In genomic region chr5:137915550-137915949, GRCm38 (mm10) we compare ENCODE assay signal across 20 mouse cellular contexts. TPM values are rescaled to one million over a fixed set of nuclear protein-coding genes. Genes with fewer than 3 reads are reported as not detected.
DNase-seq lines count a peak whose midpoint lies in the region; ATAC-seq and TF ChIP-seq lines count a peak whose summit lies in the region.
"Had no signal": no experiment of that assay in that cellular context is flagged by ENCODE, and none has a peak within 500 bp of the region (broad histone marks: within the 10 kb centered on the region; RNA-seq: fewer than 3 reads in every experiment).

No protein-coding gene starts in this region.

- no peaks in the 10 kb centered on the region for H3K9me3 ChIP-seq in forebrain, embryonic 16.5 days (ENCODE audit: control insufficient read depth, low read length)
- H3K9me3 ChIP-seq: forebrain, embryonic 10.5 days; heart, embryonic 15.5 days; hindbrain, embryonic 13.5 days; intestine, embryonic 15.5 days; limb, embryonic 13.5 days; lung, embryonic 15.5 days; neural tube, embryonic 15.5 days had no signal

- H3K27ac ChIP-seq in liver, adult 2 months (replicated peaks; ENCODE audit: insufficient read depth, low read depth, low read length) = peak overlapping the region; percentile 75
- no peak overlapping the region for H3K27ac ChIP-seq in forebrain, embryonic 16.5 days (ENCODE audit: low read length)
- H3K27ac ChIP-seq: forebrain, embryonic 10.5 days; heart, embryonic 15.5 days; hindbrain, embryonic 13.5 days; intestine, embryonic 15.5 days; limb, embryonic 13.5 days; lung, embryonic 15.5 days; neural tube, embryonic 15.5 days had no signal

- no peak overlapping the region for H3K4me2 ChIP-seq in forebrain, embryonic 16.5 days (ENCODE audit: low read length)
- H3K4me2 ChIP-seq: heart, embryonic 15.5 days; hindbrain, embryonic 13.5 days; intestine, embryonic 15.5 days; limb, embryonic 13.5 days; lung, embryonic 15.5 days; midbrain, embryonic 11.5 days; neural tube, embryonic 15.5 days had no signal

- no peaks in the 10 kb centered on the region for H3K27me3 ChIP-seq in liver, adult 2 months (ENCODE audit: control insufficient read depth, insufficient read depth, low read length)
- H3K27me3 ChIP-seq in forebrain, embryonic 16.5 days (replicated peaks; ENCODE audit: control insufficient read depth, insufficient read depth, low read length) = no peaks in the 10 kb centered on the region
- H3K27me3 ChIP-seq: heart, embryonic 15.5 days; hindbrain, embryonic 13.5 days; intestine, embryonic 15.5 days; lung, embryonic 15.5 days; neural tube, embryonic 15.5 days had no signal

- no peak overlapping the region for H3K4me3 ChIP-seq in liver, adult 2 months (ENCODE audit: insufficient read depth, low read depth, low read length)
- H3K4me3 ChIP-seq in forebrain, embryonic 16.5 days (replicated peaks; ENCODE audit: low read length) = no peak overlapping the region
- H3K4me3 ChIP-seq: forebrain, embryonic 10.5 days; heart, embryonic 15.5 days; hindbrain, embryonic 13.5 days; intestine, embryonic 15.5 days; limb, embryonic 13.5 days; lung, embryonic 15.5 days; neural tube, embryonic 15.5 days had no signal

- peaks cover 22% of the 10 kb centered on the region for H3K4me1 ChIP-seq in liver, adult 2 months (ENCODE audit: control insufficient read depth, insufficient read depth, low read length)
- H3K4me1 ChIP-seq in forebrain, embryonic 16.5 days (replicated peaks; ENCODE audit: control insufficient read depth, insufficient read depth, low read length) = no peaks in the 10 kb centered on the region
- H3K4me1 ChIP-seq: forebrain, embryonic 10.5 days; heart, embryonic 15.5 days; hindbrain, embryonic 13.5 days; intestine, embryonic 15.5 days; limb, embryonic 13.5 days; lung, embryonic 15.5 days; neural tube, embryonic 15.5 days had no signal

- peak; percentile 93 for DNase-seq in liver, adult 2 months (ENCODE audit: extremely low read depth, low read depth, low spot score)
- no peak for DNase-seq in liver
- DNase-seq in cerebellum, adult 8-10 months = peak; percentile 50
- peak; percentile 71 to 76 for DNase-seq in cerebellum, postnatal 14 days
- peak; percentile 69 to 91 for DNase-seq in kidney, postnatal 36 days
- DNase-seq: adrenal gland, adult 8-10 months; layer of hippocampus, adult 9-11 months; spleen, adult 18-20 months; thymus, postnatal 14 days had no signal

- H3K9ac ChIP-seq in liver, adult 2 months (ENCODE audit: low read depth, low read length) = peak overlapping the region; percentile 65
- H3K9ac ChIP-seq in forebrain, embryonic 16.5 days (replicated peaks; ENCODE audit: low read depth, low read length) = no peak overlapping the region
- H3K9ac ChIP-seq: heart, embryonic 15.5 days; hindbrain, embryonic 13.5 days; intestine, embryonic 15.5 days; limb, embryonic 13.5 days; lung, embryonic 15.5 days; neural tube, embryonic 15.5 days had no signal

- no peak for TF ChIP-seq CTCF in liver, adult 2 months (IDR thresholded peaks at IDR 0.05; ENCODE audit: low read depth, low read length)

- peaks cover under 1% of the 10 kb centered on the region; the same call in 1 of the 2 replicates for H3K79me2 ChIP-seq in liver, adult 2 months (ENCODE audit: control insufficient read depth, insufficient read depth, low read length)

- 18% methylated on average over 6 of the region's 6 CpGs for WGBS in liver, adult 2 months
- 80% methylated on average over 6 of the region's 6 CpGs for WGBS in forebrain, embryonic 16.5 days

- no peak for ATAC-seq in erythroid progenitor cell, adult 5-6 weeks (replicated peaks; ENCODE audit: low FRiP score, poor library complexity, severe bottlenecking)
- no peak for ATAC-seq in forebrain, embryonic 16.5 days
- ATAC-seq: intestine, embryonic 15.5 days had no signal

- peaks cover 57% of the 10 kb centered on the region for H3K36me3 ChIP-seq in liver, adult 2 months (ENCODE audit: control insufficient read depth, insufficient read depth, low read length)
- no peaks in the 10 kb centered on the region for H3K36me3 ChIP-seq in forebrain, embryonic 16.5 days (ENCODE audit: control insufficient read depth, insufficient read depth)
- H3K36me3 ChIP-seq: forebrain, embryonic 10.5 days; heart, embryonic 15.5 days; hindbrain, embryonic 13.5 days; intestine, embryonic 15.5 days; limb, embryonic 13.5 days; lung, embryonic 15.5 days; neural tube, embryonic 15.5 days had no signal

- no peak for TF ChIP-seq POLR2A in liver, adult 2 months (IDR thresholded peaks at IDR 0.05; ENCODE audit: extremely low read depth, insufficient read depth, low read length)

RNA-seq across cellular contexts. Expression of gene Cyp3a13, which starts 5.9 kb away (rescaled TPM):
- 141 and 173 TPM in 2 replicates for total RNA-seq in liver, adult 2 months (2014; rRNA removed)
- polyA plus RNA-seq in liver, adult 2 months (2012; rRNA removed) = 22.9 and 28.6 TPM in 2 replicates
- not detected in 2 replicates for total RNA-seq in erythroid progenitor cell, adult 5-6 weeks (2015; ENCODE audit: low replicate concordance)
- not detected in 2 replicates for total RNA-seq in erythroid progenitor cell, adult 5-6 weeks (2017; ENCODE audit: low replicate concordance)
- not detected in 2 replicates for polyA plus RNA-seq in forebrain, embryonic 16.5 days (2015; fragmentation: Nextera tagmentation; extraction: Ambion mirVana)
- polyA plus RNA-seq: embryonic facial prominence, embryonic 11.5 days; forebrain, embryonic 10.5 days; heart, embryonic 15.5 days; hindbrain, embryonic 13.5 days; limb, embryonic 13.5 days; midbrain, embryonic 11.5 days; neural tube, embryonic 15.5 days had no signal

RNA-seq across cellular contexts. Expression of gene Pilrb2, which starts 43.9 kb away (rescaled TPM):
- total RNA-seq in liver, adult 2 months (2014; rRNA removed) = 2.1 and 3.7 TPM in 2 replicates
- 2.2 and 4.4 TPM in 2 replicates for polyA plus RNA-seq in liver, adult 2 months (2012; rRNA removed)
- total RNA-seq in erythroid progenitor cell, adult 5-6 weeks (2015; ENCODE audit: low replicate concordance) = 53.2 and 56.9 TPM in 2 replicates
- 4.0 and 17.1 TPM in 2 replicates for total RNA-seq in erythroid progenitor cell, adult 5-6 weeks (2017; ENCODE audit: low replicate concordance)
- not detected in 2 replicates for polyA plus RNA-seq in forebrain, embryonic 16.5 days (2015; fragmentation: Nextera tagmentation; extraction: Ambion mirVana)
- polyA plus RNA-seq: embryonic facial prominence, embryonic 11.5 days; forebrain, embryonic 10.5 days; hindbrain, embryonic 13.5 days; midbrain, embryonic 11.5 days; neural tube, embryonic 15.5 days had no signal

RNA-seq across cellular contexts. Expression of gene Gjc3, which starts 47.3 kb away (rescaled TPM):
- 0.47 and 0.55 TPM in 2 replicates for total RNA-seq in liver, adult 2 months (2014; rRNA removed)
- 0.18 and 0.44 TPM in 2 replicates for polyA plus RNA-seq in liver, adult 2 months (2012; rRNA removed)
- total RNA-seq in erythroid progenitor cell, adult 5-6 weeks (2015; ENCODE audit: low replicate concordance) = not detected in 2 replicates
- not detected in 2 replicates for total RNA-seq in erythroid progenitor cell, adult 5-6 weeks (2017; ENCODE audit: low replicate concordance)
- 0.06 and 0.33 TPM in 2 replicates for polyA plus RNA-seq in forebrain, embryonic 16.5 days (2015; fragmentation: Nextera tagmentation; extraction: Ambion mirVana)
- polyA plus RNA-seq: embryonic facial prominence, embryonic 11.5 days; forebrain, embryonic 10.5 days; heart, embryonic 15.5 days; midbrain, embryonic 11.5 days had no signal

RNA-seq across cellular contexts. Expression of gene Pilrb1, which starts 57.6 kb away (rescaled TPM):
- 3.2 and 6.1 TPM in 2 replicates for total RNA-seq in liver, adult 2 months (2014; rRNA removed)
- polyA plus RNA-seq in liver, adult 2 months (2012; rRNA removed) = 2.7 and 5.1 TPM in 2 replicates
- total RNA-seq in erythroid progenitor cell, adult 5-6 weeks (2015; ENCODE audit: low replicate concordance) = 21.4 and 55.1 TPM in 2 replicates
- 4.1 and 15.1 TPM in 2 replicates for total RNA-seq in erythroid progenitor cell, adult 5-6 weeks (2017; ENCODE audit: low replicate concordance)
- polyA plus RNA-seq in forebrain, embryonic 16.5 days (2015; fragmentation: Nextera tagmentation; extraction: Ambion mirVana) = not detected in 2 replicates
- polyA plus RNA-seq: embryonic facial prominence, embryonic 11.5 days; forebrain, embryonic 10.5 days; hindbrain, embryonic 13.5 days; limb, embryonic 13.5 days; midbrain, embryonic 11.5 days; neural tube, embryonic 15.5 days had no signal

Comparison
In these comparisons a context has a peak if more than half of its experiments do, and no peak if none do; other contexts are left out.
1. RNA of gene Cyp3a13, which starts 5.9 kb away (total RNA-seq): 141 to 173 TPM in liver, adult 2 months; not detected in erythroid progenitor cell, adult 5-6 weeks; every median in the first group is over 100 times any median in the second.